Mouse (Mus musculus): ENCODE results near the gene Map10.

DNA sequence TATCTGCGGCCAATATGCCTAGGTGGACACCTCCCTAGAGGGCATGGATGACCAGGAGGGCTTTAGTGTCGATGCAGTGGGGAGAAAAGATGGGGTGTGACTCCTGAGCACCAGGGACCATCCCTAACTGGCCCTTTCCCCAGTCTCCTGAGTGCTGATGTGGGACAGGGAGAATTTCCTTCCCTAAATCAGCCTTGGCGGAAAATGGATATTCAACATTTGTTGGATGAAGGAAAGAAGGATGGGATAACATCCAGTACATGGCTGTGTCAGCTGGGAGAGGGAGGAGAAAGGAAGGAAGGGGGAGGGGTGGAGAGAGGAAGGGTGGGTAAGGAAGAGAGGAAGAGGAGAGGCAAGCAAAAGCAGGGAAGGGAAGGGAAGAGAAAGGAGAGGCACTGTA lies 21.3 kb downstream of the Map10 start:
- TF ChIP-seq GATA1 (IDR thresholded peaks at IDR 0.05; ENCODE audit: low read length): no peak
- no peak for TF ChIP-seq TAL1 (IDR thresholded peaks at IDR 0.05; ENCODE audit: low read length)
